Comparison of ENCODE assay signal across 7 mouse cellular contexts in genomic region chr13:101768630-101768991, GRCm38 (mm10). TPM values are rescaled to one million over a fixed set of nuclear protein-coding genes. Genes with fewer than 3 reads are reported as not detected.
DNase-seq lines count a peak whose midpoint lies in the region; ATAC-seq lines count a peak whose summit lies in the region.

No protein-coding gene starts in this region.

- peak; percentile 15; the same call in 1 of the 2 replicates for ATAC-seq in embryonic facial prominence, embryonic 11.5 days (replicated peaks; ENCODE audit: insufficient number of reproducible peaks, low FRiP score, low TSS enrichment, low read depth)
- peak; percentile 23 for ATAC-seq in megakaryocyte-erythroid progenitor cell, adult 5-6 weeks (replicated peaks; ENCODE audit: low FRiP score, low TSS enrichment, poor library complexity, severe bottlenecking)

- peak; percentile 83 for DNase-seq in adrenal gland, postnatal 25 days
- DNase-seq in embryonic facial prominence, embryonic 11.5 days (ENCODE audit: low spot score): no peak
- peak; percentile 67 to 77 for DNase-seq in gastrocnemius, postnatal 4 days (ENCODE audit: low spot score in 2 of 2)
- peak; percentile 90 for DNase-seq in kidney, adult 11 months
- DNase-seq in left cerebral cortex, postnatal 4 days: peak; percentile 62
- DNase-seq in spleen, postnatal 10 days (ENCODE audit: low spot score in 2 of 2): peak; percentile 60 to 64

- H3K4me3 ChIP-seq in embryonic facial prominence, embryonic 11.5 days (ENCODE audit: low read depth, low read length): peak overlapping the region; percentile 69

- no peaks in the 10 kb centered on the region for H3K9me3 ChIP-seq in embryonic facial prominence, embryonic 11.5 days (replicated peaks; ENCODE audit: control insufficient read depth, low read length)

- H3K27me3 ChIP-seq in embryonic facial prominence, embryonic 11.5 days (ENCODE audit: control insufficient read depth, insufficient read depth, low read length): no peaks in the 10 kb centered on the region

- peak overlapping the region; percentile 87 for H3K4me2 ChIP-seq in embryonic facial prominence, embryonic 11.5 days (ENCODE audit: low read depth, low read length)

- H3K9ac ChIP-seq in embryonic facial prominence, embryonic 11.5 days (replicated peaks; ENCODE audit: low read length): peak overlapping the region; percentile 68

- peak overlapping the region; percentile 89; the same call in 1 of the 2 replicates for H3K27ac ChIP-seq in embryonic facial prominence, embryonic 11.5 days (replicated peaks; ENCODE audit: low read depth, low read length)

- WGBS in embryonic facial prominence, embryonic 11.5 days: under 1% methylated on average over 17 of the region's 17 CpGs

- intact Hi-C loops in left cerebral cortex, postnatal 4 days (cut with DNase I): loop anchor here (10.0 kb wide), 1 partner anchor 566 kb away; no protein-coding TSS in a partner anchor

- H3K36me3 ChIP-seq in embryonic facial prominence, embryonic 11.5 days (replicated peaks; ENCODE audit: control insufficient read depth, insufficient read depth, low read depth, low read length): no peaks in the 10 kb centered on the region

- H3K4me1 ChIP-seq in embryonic facial prominence, embryonic 11.5 days (ENCODE audit: control insufficient read depth, insufficient read depth, low read length): no peaks in the 10 kb centered on the region

RNA-seq across cellular contexts. Expression of gene Pik3r1, which starts 0.6 kb away (rescaled TPM):
- total RNA-seq in adrenal gland, postnatal 25 days (2021): 130 and 193 TPM in 2 replicates
- 17.0 and 20.6 TPM in 2 replicates for polyA plus RNA-seq in embryonic facial prominence, embryonic 11.5 days (2014; fragmentation: Nextera tagmentation; extraction: Ambion mirVana)
- total RNA-seq in gastrocnemius, postnatal 4 days (2021): 10 to 100 TPM; 42.1 to 45.5 TPM
- total RNA-seq in left cerebral cortex, postnatal 4 days (2021): 100 to 1,000 TPM; 188 to 214 TPM
- 47.7 and 67.6 TPM in 2 replicates for total RNA-seq in megakaryocyte-erythroid progenitor cell, adult 5-6 weeks (2014; fragmentation: Nextera tagmentation)
- 98.6 and 115 TPM in 2 replicates for total RNA-seq in megakaryocyte-erythroid progenitor cell, adult 5-6 weeks (2017)
